Mouse (Mus musculus) spleen, adult 2 months (tissue): ENCODE results near the gene Ttk.

Source experiments
- CTCF ChIP-seq: fragments of 200-500 bp; IDR thresholded peaks from 2 replicates; pipeline ENCODE4 v1.5.1; 2011; ENCODE audit warnings: mild to moderate bottlenecking, inconsistent platforms; ENCODE audit not compliant: insufficient read depth, insufficient read length, insufficient replicate concordance; ENCODE audit errors: extremely low read depth
- POLR2A ChIP-seq: fragments of 200-500 bp; IDR thresholded peaks from 2 replicates; pipeline ENCODE4 v1.6.1; 2011; ENCODE audit warnings: low read depth, low read length, inconsistent platforms

GRCm38 (mm10) chr9:83789326-83789725 lies 45.2 kb upstream of the Ttk start:
- TF ChIP-seq POLR2A (no peak), CTCF (no peak)
